Comparison of ENCODE assay signal across 31 mouse cellular contexts in genomic region chr14:40119530-40119929, GRCm38 (mm10).
DNase-seq lines count a peak whose midpoint lies in the region; ATAC-seq lines count a peak whose summit lies in the region.
"Had no signal": no experiment of that assay in that cellular context is flagged by ENCODE, and none has a peak within 500 bp of the region (broad histone marks: within the 10 kb centered on the region; RNA-seq: fewer than 3 reads in every experiment).

No protein-coding gene starts in this region.

- ATAC-seq in frontal cortex, adult (ENCODE audit: low TSS enrichment), result peak; percentile 99
- ATAC-seq in intestine, embryonic 15.5 days, result no peak
- ATAC-seq: forebrain, embryonic 15.5 days; hindbrain, embryonic 16.5 days had no signal

- H3K9ac ChIP-seq in intestine, embryonic 15.5 days, result no peak overlapping the region
- H3K9ac ChIP-seq: embryonic facial prominence, embryonic 13.5 days; forebrain, embryonic 15.5 days; heart, embryonic 15.5 days; limb, embryonic 15.5 days; liver, embryonic 13.5 days had no signal

- no peak overlapping the region for H3K4me3 ChIP-seq in intestine, embryonic 15.5 days (replicated peaks)
- H3K4me3 ChIP-seq: embryonic facial prominence, embryonic 13.5 days; forebrain, embryonic 10.5 days; forebrain, embryonic 15.5 days; heart, embryonic 10.5 days; heart, embryonic 15.5 days; limb, embryonic 10.5 days; limb, embryonic 15.5 days; liver, embryonic 13.5 days had no signal

- H3K27ac ChIP-seq in intestine, embryonic 15.5 days, result no peak overlapping the region
- H3K27ac ChIP-seq: embryonic facial prominence, embryonic 13.5 days; forebrain, embryonic 10.5 days; forebrain, embryonic 15.5 days; heart, embryonic 10.5 days; heart, embryonic 15.5 days; limb, embryonic 10.5 days; limb, embryonic 15.5 days; liver, embryonic 13.5 days; macrophage; stomach, postnatal 0 days had no signal

- no peaks in the 10 kb centered on the region for H3K27me3 ChIP-seq in intestine, embryonic 15.5 days (replicated peaks)
- H3K27me3 ChIP-seq: embryonic facial prominence, embryonic 13.5 days; forebrain, embryonic 15.5 days; heart, embryonic 15.5 days; limb, embryonic 15.5 days; liver, embryonic 13.5 days had no signal

- H3K4me2 ChIP-seq in intestine, embryonic 15.5 days (replicated peaks), result no peak overlapping the region
- H3K4me2 ChIP-seq: embryonic facial prominence, embryonic 13.5 days; forebrain, embryonic 15.5 days; heart, embryonic 15.5 days; limb, embryonic 15.5 days; liver, embryonic 13.5 days had no signal

- H3K36me3 ChIP-seq in intestine, embryonic 15.5 days, result no peaks in the 10 kb centered on the region
- H3K36me3 ChIP-seq: embryonic facial prominence, embryonic 13.5 days; forebrain, embryonic 10.5 days; forebrain, embryonic 15.5 days; heart, embryonic 10.5 days; heart, embryonic 15.5 days; limb, embryonic 10.5 days; limb, embryonic 15.5 days; liver, embryonic 13.5 days had no signal

- WGBS in intestine, embryonic 15.5 days, result 73% methylated on average over 1 of the region's 1 CpGs

- DNase-seq in brain, adult 2 months (ENCODE audit: low read depth, low spot score), result peak; percentile 73
- peak; percentile 18 to 38 for DNase-seq in left cerebral cortex, adult 9 months (ENCODE audit: low spot score in 2 of 2)
- DNase-seq in right cerebral cortex, postnatal 10 days (ENCODE audit: low spot score in 2 of 2), result peak; percentile 20 to 33
- DNase-seq in cerebellum, adult 11 months, result no peak
- DNase-seq in embryo, embryonic 11 days, result no peak
- DNase-seq in cerebellum, adult 9-11 months, result no peak
- DNase-seq: adrenal gland, adult 2 months; B cell, adult 2 months; cerebellum, adult 9-10 months; gastrocnemius, postnatal 25 days; heart, adult 11 months; kidney, adult 8-10 months; kidney, postnatal 10 days; liver, embryonic 13.5 days; lung, adult 18-20 months; lung, postnatal 10 days; midbrain, embryonic 14.5 days; thymus, adult 2 months; thymus, postnatal 4 days had no signal

- H3K4me1 ChIP-seq in intestine, embryonic 15.5 days (replicated peaks), result no peaks in the 10 kb centered on the region
- H3K4me1 ChIP-seq: embryonic facial prominence, embryonic 13.5 days; forebrain, embryonic 10.5 days; forebrain, embryonic 15.5 days; heart, embryonic 10.5 days; heart, embryonic 15.5 days; limb, embryonic 10.5 days; limb, embryonic 15.5 days; liver, embryonic 13.5 days had no signal

- H3K9me3 ChIP-seq in intestine, embryonic 15.5 days, result no peaks in the 10 kb centered on the region
- H3K9me3 ChIP-seq: embryonic facial prominence, embryonic 13.5 days; forebrain, embryonic 10.5 days; forebrain, embryonic 15.5 days; heart, embryonic 10.5 days; heart, embryonic 15.5 days; limb, embryonic 10.5 days; limb, embryonic 15.5 days; liver, embryonic 13.5 days had no signal

Comparison
In these comparisons a context has a peak if more than half of its experiments do, and no peak if none do; other contexts are left out.
1. DNase-seq: peak in brain, adult 2 months (single experiment), left cerebral cortex, adult 9 months (2 of 2) and right cerebral cortex, postnatal 10 days (2 of 2); none in cerebellum, adult 11 months (single experiment), embryo, embryonic 11 days (single experiment) and cerebellum, adult 9-11 months (single experiment).